Mouse (Mus musculus) forebrain, embryonic 11.5 days (tissue): Measurements from ENCODE around the gene Lacc1. TPM values are rescaled to one million over a fixed set of nuclear protein-coding genes. Genes with fewer than 3 reads are reported as not detected.
"Not testable (repeated sequence)": the region's sequence is repeated elsewhere in the genome, so short reads cannot be mapped to it uniquely, and the experiment has no call there.

ENCODE experiments used
- ATAC-seq: fragments of 200-750 bp; cut with Nextera tagmentation; replicated peaks from 2 replicates; pipeline ENCODE4 v1.8.0; 2017; ENCODE audit warnings: moderate TSS enrichment; ENCODE audit not compliant: low FRiP score
- DNase-seq: peaks from one replicate; pipeline ENCODE4 v3.0.0-alpha.2; 2017; ENCODE audit warnings: low spot score
- H3K27ac ChIP-seq: fragments of 300-500 bp; sonication (generic); 2 replicates; pipeline ENCODE4 v1.5.1; 2014; ENCODE audit warnings: low read depth, low read length
- H3K27me3 ChIP-seq: fragments of 300-500 bp; sonication (generic); 2 replicates; pipeline ENCODE4 v1.6.1; 2014; ENCODE audit warnings: mild to moderate bottlenecking, low read length, mixed read lengths; ENCODE audit not compliant: control insufficient read depth, insufficient read depth
- H3K36me3 ChIP-seq: fragments of 300-500 bp; sonication (generic); 2 replicates; pipeline ENCODE4 v1.6.1; 2014; ENCODE audit warnings: mild to moderate bottlenecking, low read length, moderate library complexity, mixed read lengths; ENCODE audit not compliant: control insufficient read depth, insufficient read depth
- H3K4me1 ChIP-seq: fragments of 300-500 bp; sonication (generic); replicated peaks from 2 replicates; pipeline ENCODE4 v1.6.1; 2014; ENCODE audit warnings: low read length, mixed read lengths; ENCODE audit not compliant: control insufficient read depth, insufficient read depth
- H3K4me2 ChIP-seq: fragments of 300-500 bp; sonication (generic); 2 replicates; pipeline ENCODE4 v1.6.1; 2014; ENCODE audit warnings: low read depth, mild to moderate bottlenecking, low read length, moderate library complexity, mixed read lengths; ENCODE audit not compliant: severe bottlenecking
- H3K4me3 ChIP-seq: fragments of 300-500 bp; sonication (generic); 2 replicates; pipeline ENCODE4 v1.5.1; 2014; ENCODE audit warnings: low read depth, low read length
- H3K9ac ChIP-seq: fragments of 300-500 bp; sonication (generic); 2 replicates; pipeline ENCODE4 v1.6.1; 2014; ENCODE audit warnings: low read length
- H3K9me3 ChIP-seq: fragments of 300-500 bp; sonication (generic); 2 replicates; pipeline ENCODE4 v1.6.1; 2016; ENCODE audit warnings: low read length, mixed read lengths; ENCODE audit not compliant: control insufficient read depth
- WGBS: fragments of 180-500 bp; shearing (Covaris S2); extraction: QIAGEN DNeasy Blood & Tissue Kit; methylation state at CpG from one replicate; pipeline ENCODE4 v1.1.7; 2014; 5-methylcytosine and 5-hydroxymethylcytosine counted together
- polyA plus RNA-seq: library from polyadenylated mRNA; unstranded; fragments of >200 nt; fragmentation: Nextera tagmentation; extraction: Ambion mirVana; gene quantifications from 2 replicates; pipeline ENCODE4 v1.2.1, GENCODE M21; 2014

Lacc1 gene
- polyA plus RNA-seq, 1 experiment from 2014 or later = 4.2 TPM

GRCm38 (mm10) chr14:77033391-77033790 lies 3.3 kb downstream of the Lacc1 start:
- no peaks in the 10 kb centered on the region for H3K36me3 ChIP-seq
- DNase-seq (no peak), ATAC-seq (no peak)
- H3K27me3 ChIP-seq = no peaks in the 10 kb centered on the region
- no peak overlapping the region for H3K4me2 ChIP-seq
- H3K4me3 ChIP-seq = no peak overlapping the region
- no peaks in the 10 kb centered on the region for H3K4me1 ChIP-seq
- H3K27ac ChIP-seq = no peak overlapping the region
- H3K9me3 ChIP-seq = no peaks in the 10 kb centered on the region
- H3K9ac ChIP-seq = no peak overlapping the region
- WGBS = 92% methylated on average over 3 of the region's 3 CpGs

- no peak for DNase-seq
- no peak overlapping the region for H3K4me2 ChIP-seq
- ATAC-seq = no peak
- 67% methylated on average over 5 of the region's 5 CpGs for WGBS
- no peak overlapping the region for H3K9ac ChIP-seq
- no peaks in the 10 kb centered on the region for H3K9me3 ChIP-seq
- no peaks in the 10 kb centered on the region for H3K36me3 ChIP-seq
- H3K27ac ChIP-seq = no peak overlapping the region
- H3K4me1 ChIP-seq = no peaks in the 10 kb centered on the region
- H3K4me3 ChIP-seq = no peak overlapping the region
- H3K27me3 ChIP-seq = no peaks in the 10 kb centered on the region
Observed at GRCm38 (mm10) chr14:77032433-77032832, 4.3 kb downstream of the Lacc1 start.

DNA sequence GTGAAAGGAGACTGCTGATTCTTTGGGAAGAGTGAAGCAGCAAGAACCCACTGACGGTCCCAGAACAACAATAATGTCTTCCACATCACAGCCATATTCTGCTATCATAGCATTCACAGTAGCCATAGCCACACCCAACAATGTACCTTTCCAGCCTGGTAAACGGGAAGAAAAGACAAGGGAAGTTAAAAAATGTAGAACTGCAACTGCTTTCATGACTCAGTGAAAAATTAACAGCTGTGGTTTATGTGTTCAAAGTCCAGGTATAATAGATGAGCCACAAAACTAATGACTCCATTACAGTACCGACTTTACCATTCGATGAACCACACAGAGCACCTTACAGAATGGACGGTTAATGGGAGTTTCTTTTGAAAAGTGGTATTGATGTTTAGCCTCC lies 5.9 kb downstream of the Lacc1 start:
- 92% methylated on average over 5 of the region's 5 CpGs for WGBS
- Histone ChIP-seq H3K4me3 (no peak overlapping the region), H3K27me3 (no peaks in the 10 kb centered on the region), H3K4me1 (no peaks in the 10 kb centered on the region), H3K27ac (no peak overlapping the region), H3K9ac (no peak overlapping the region), H3K36me3 (no peaks in the 10 kb centered on the region), H3K4me2 (no peak overlapping the region), H3K9me3 (no peaks in the 10 kb centered on the region)
- ATAC-seq = no peak
- no peak for DNase-seq

DNA sequence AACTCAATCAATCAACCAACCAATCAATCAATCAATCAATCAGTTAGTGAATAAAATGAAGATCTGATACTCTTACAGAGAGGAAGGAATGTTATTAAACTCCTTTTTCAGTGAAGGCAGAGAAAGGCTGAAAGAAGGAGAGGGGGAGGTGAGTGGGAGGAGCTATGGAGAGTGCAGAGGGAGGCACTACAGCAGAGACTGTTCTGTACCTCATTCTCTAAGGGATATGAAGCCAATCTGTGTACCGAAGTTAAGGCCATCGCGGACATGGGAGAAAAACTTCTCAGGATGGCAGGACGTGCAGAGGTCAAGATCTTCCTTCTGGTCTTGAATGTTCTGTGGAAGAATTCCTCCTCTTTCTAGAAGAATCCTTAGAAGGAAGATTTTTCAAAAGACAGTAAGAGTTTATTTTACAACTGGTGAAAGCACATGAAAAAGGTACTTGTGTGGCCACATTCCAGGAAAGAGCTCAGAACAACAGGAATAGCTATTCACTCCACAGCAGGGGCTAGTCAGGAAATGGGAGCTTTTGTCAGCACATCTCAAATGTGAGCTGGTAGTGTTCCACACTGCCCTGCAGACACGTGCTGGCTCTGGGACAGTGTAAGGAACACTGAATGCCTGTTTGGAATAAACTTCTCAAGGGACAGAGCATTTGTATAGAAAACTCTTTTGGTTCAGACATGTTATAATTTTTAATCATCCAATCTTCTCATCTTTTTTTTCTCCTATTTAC lies 7.2 kb downstream of the Lacc1 start:
- no peaks in the 10 kb centered on the region for H3K9me3 ChIP-seq
- no peaks in the 10 kb centered on the region for H3K36me3 ChIP-seq
- ATAC-seq = no peak
- no peak overlapping the region for H3K4me3 ChIP-seq
- H3K4me1 ChIP-seq = no peaks in the 10 kb centered on the region
- WGBS = 64% methylated on average over 5 of the region's 5 CpGs
- no peak overlapping the region for H3K9ac ChIP-seq
- DNase-seq = no peak
- H3K27ac ChIP-seq = no peak overlapping the region
- H3K27me3 ChIP-seq = no peaks in the 10 kb centered on the region
- H3K4me2 ChIP-seq = no peak overlapping the region

DNA sequence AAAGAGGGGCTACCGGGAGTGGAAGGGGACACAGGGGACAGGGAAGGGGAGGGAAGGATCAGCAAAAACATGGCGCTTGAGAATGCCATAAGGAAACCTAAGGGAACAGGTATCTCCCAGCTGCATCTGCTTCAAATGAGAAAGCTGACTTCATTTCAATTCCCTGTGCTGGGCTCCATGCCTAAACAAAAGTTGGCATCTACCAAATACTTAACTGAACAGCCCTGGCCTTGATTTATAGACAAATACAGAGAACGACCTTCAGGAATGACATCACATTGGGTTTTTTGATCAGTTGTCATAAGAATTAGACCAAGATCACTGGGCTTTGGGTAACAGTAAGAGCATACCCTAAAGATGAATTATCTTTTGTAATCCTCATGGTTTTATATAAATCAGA lies 12.2 kb downstream of the Lacc1 start:
- H3K4me1 ChIP-seq = no peaks in the 10 kb centered on the region
- no peak overlapping the region for H3K27ac ChIP-seq
- no peak for ATAC-seq
- no peak overlapping the region for H3K9ac ChIP-seq
- 89% methylated on average over 3 of the region's 3 CpGs for WGBS
- no peaks in the 10 kb centered on the region for H3K9me3 ChIP-seq
- H3K36me3 ChIP-seq = no peaks in the 10 kb centered on the region
- no peak overlapping the region for H3K4me2 ChIP-seq
- DNase-seq = no peak
- no peak overlapping the region for H3K4me3 ChIP-seq
- no peaks in the 10 kb centered on the region for H3K27me3 ChIP-seq

DNA sequence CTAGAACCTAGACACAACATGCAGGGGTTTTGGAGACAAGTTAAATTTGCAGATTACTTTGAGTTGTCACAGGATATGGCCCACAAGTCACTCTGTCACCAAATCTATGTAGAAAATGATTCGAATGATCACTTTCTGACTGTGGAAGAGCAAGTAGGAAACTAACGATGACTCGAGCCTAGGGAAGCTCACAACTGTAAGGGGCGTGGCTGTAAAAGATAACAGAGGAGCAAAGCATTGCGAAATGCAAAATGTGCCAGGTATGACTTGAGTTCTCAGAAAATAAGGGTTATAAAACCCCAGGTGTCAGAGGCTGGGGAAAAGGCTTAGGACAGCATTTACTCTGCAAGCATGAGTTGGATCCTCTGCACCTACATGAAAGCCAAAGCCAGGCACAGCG lies 19.5 kb downstream of the Lacc1 start:
- H3K36me3 ChIP-seq = no peaks in the 10 kb centered on the region
- no peak overlapping the region for H3K4me2 ChIP-seq
- H3K27ac ChIP-seq = no peak overlapping the region
- H3K4me3 ChIP-seq = no peak overlapping the region
- no peaks in the 10 kb centered on the region for H3K9me3 ChIP-seq
- DNase-seq (no peak), ATAC-seq (no peak)
- no peak overlapping the region for H3K9ac ChIP-seq
- no peaks in the 10 kb centered on the region for H3K27me3 ChIP-seq
- WGBS = 87% methylated on average over 6 of the region's 6 CpGs
- H3K4me1 ChIP-seq = no peaks in the 10 kb centered on the region

DNA sequence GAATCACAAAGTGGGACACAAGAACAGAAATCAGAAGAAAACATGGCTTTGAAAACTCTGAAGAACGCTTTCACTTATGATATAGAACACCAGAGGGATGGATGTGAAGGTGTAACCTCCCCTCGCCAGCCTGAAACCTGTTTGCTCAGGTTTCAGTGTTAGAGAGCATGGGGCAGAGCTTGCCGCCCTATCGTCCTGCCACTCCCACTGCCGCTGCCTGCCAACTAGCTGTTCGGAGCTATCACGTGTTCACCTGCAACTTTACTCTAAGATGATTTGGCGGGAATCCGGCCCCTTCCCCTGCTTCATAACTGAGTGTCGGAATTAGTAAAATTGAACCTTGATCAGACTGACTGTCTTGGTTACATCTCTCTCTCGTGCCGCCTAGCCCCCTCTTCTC lies 19.9 kb downstream of the Lacc1 start:
- not testable (repeated sequence) for H3K9me3 ChIP-seq, H3K4me1 ChIP-seq, H3K27me3 ChIP-seq, H3K36me3 ChIP-seq, DNase-seq, ATAC-seq, H3K4me2 ChIP-seq, H3K9ac ChIP-seq, H3K27ac ChIP-seq, H3K4me3 ChIP-seq
- WGBS = 61% methylated on average over 12 of the region's 12 CpGs

GRCm38 (mm10) chr14:77011804-77012203 lies 24.9 kb downstream of the Lacc1 start:
- Histone ChIP-seq H3K9ac (no peak overlapping the region), H3K27me3 (no peaks in the 10 kb centered on the region), H3K36me3 (no peaks in the 10 kb centered on the region), H3K9me3 (no peaks in the 10 kb centered on the region), H3K4me2 (no peak overlapping the region), H3K4me1 (no peaks in the 10 kb centered on the region), H3K4me3 (no peak overlapping the region), H3K27ac (no peak overlapping the region)
- WGBS = 4% methylated on average over 3 of the region's 3 CpGs
- peak; percentile 78 for DNase-seq
- peak; percentile 63; the same call in 1 of the 2 replicates for ATAC-seq

DNA sequence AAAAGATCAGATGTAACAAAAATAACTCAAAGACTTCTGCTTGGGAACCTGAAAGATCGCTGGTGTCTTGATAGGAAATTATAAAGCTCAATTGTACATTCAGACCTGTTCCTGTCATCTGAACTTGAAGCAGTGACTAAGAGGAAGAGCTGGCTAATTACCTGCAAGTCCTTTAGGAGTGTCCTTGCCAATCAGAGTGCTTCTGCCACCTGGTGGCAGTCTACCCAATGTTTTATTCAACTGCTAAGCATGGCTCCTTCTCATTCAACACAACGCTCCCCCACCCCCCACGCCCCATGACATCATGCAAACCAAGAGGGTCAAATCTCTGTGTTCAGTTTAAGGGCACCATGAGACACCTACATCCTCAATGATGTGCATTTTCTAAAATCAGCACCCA lies 28.5 kb downstream of the Lacc1 start:
- no peak overlapping the region for H3K9ac ChIP-seq
- H3K4me2 ChIP-seq = no peak overlapping the region
- no peaks in the 10 kb centered on the region for H3K9me3 ChIP-seq
- H3K36me3 ChIP-seq = no peaks in the 10 kb centered on the region
- ATAC-seq (no peak), DNase-seq (peak; percentile 80)
- no peak overlapping the region for H3K4me3 ChIP-seq
- WGBS = 20% methylated on average over 3 of the region's 3 CpGs
- no peaks in the 10 kb centered on the region for H3K4me1 ChIP-seq
- H3K27me3 ChIP-seq = no peaks in the 10 kb centered on the region
- no peak overlapping the region for H3K27ac ChIP-seq
